Mouse (Mus musculus) hindbrain, embryonic 15.5 days (tissue): ENCODE results near the gene Stum. TPM values are rescaled to one million over a fixed set of nuclear protein-coding genes. Genes with fewer than 3 reads are reported as not detected.

Source experiments
- ATAC-seq: fragments of 200-750 bp; cut with Nextera tagmentation; 2 replicates; pipeline ENCODE4 v1.8.0; 2017; ENCODE audit warnings: low read depth, moderate number of reproducible peaks, moderate TSS enrichment; ENCODE audit not compliant: low FRiP score
- H3K27ac ChIP-seq: fragments of 300-500 bp; sonication (generic); replicated peaks from 2 replicates; pipeline ENCODE4 v1.5.1; 2015; ENCODE audit warnings: mild to moderate bottlenecking, inconsistent platforms
- H3K27me3 ChIP-seq: fragments of 300-500 bp; sonication (generic); 2 replicates; pipeline ENCODE4 v1.6.1; 2015; ENCODE audit warnings: control low read depth, inconsistent platforms
- H3K36me3 ChIP-seq: fragments of 300-500 bp; sonication (generic); 2 replicates; pipeline ENCODE4 v1.6.1; 2015; ENCODE audit warnings: control low read depth, inconsistent platforms
- H3K4me1 ChIP-seq: fragments of 300-500 bp; sonication (generic); replicated peaks from 2 replicates; pipeline ENCODE4 v1.6.1; 2015; ENCODE audit warnings: control low read depth, inconsistent platforms
- H3K4me2 ChIP-seq: fragments of 300-500 bp; sonication (generic); 2 replicates; pipeline ENCODE4 v1.6.1; 2015; ENCODE audit warnings: moderate library complexity, mild to moderate bottlenecking, inconsistent platforms
- H3K4me3 ChIP-seq: fragments of 300-500 bp; sonication (generic); 2 replicates; pipeline ENCODE4 v1.5.1; 2015; ENCODE audit warnings: mild to moderate bottlenecking, inconsistent platforms
- H3K9ac ChIP-seq: fragments of 300-500 bp; sonication (generic); 2 replicates; pipeline ENCODE4 v1.6.1; 2015; ENCODE audit warnings: inconsistent platforms
- H3K9me3 ChIP-seq: fragments of 300-500 bp; sonication (generic); 2 replicates; pipeline ENCODE4 v1.6.1; 2016; ENCODE audit warnings: control low read depth, inconsistent platforms
- WGBS: fragments of 180-500 bp; shearing (Covaris S2); methylation state at CpG from one replicate; pipeline ENCODE4 v1.1.7; 2015; 5-methylcytosine and 5-hydroxymethylcytosine counted together
- polyA plus RNA-seq: library from polyadenylated mRNA; unstranded; fragments of >200 nt; fragmentation: Nextera tagmentation; extraction: Ambion mirVana; gene quantifications from 2 replicates; pipeline ENCODE4 v1.2.1, GENCODE M21; 2015

Stum gene
- polyA plus RNA-seq, 1 experiment from 2014 or later = 12.7 TPM

DNA sequence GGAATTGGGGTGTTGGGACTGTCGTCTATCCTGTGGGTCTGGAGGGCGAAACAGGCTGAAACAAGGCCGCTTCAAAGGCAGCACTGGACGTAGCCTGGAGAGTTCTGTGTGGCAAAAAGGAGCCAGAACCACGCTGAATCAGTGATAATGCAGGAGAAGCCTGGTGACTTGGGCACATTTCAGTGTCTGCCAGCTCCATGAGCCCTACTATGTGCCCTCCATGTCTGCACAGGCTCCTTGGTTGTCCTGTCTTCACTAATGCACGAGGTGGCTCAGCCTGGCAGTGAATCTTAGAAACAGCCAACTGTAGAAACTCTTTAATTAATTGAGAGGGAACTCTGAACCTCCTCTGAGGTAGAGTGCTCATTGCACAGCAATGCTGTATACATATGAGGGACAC, 56.9 kb downstream of the Stum start:
- H3K27ac ChIP-seq = no peak overlapping the region
- ATAC-seq = no peak
- peaks cover 13% of the 10 kb centered on the region for H3K4me1 ChIP-seq
- no peak overlapping the region for H3K9ac ChIP-seq
- H3K36me3 ChIP-seq = no peaks in the 10 kb centered on the region
- H3K9me3 ChIP-seq = no peaks in the 10 kb centered on the region
- H3K4me2 ChIP-seq = no peak overlapping the region
- H3K27me3 ChIP-seq = no peaks in the 10 kb centered on the region; the same call in 1 of the 2 replicates
- H3K4me3 ChIP-seq = no peak overlapping the region
- WGBS = 80% methylated on average over 6 of the region's 6 CpGs

DNA sequence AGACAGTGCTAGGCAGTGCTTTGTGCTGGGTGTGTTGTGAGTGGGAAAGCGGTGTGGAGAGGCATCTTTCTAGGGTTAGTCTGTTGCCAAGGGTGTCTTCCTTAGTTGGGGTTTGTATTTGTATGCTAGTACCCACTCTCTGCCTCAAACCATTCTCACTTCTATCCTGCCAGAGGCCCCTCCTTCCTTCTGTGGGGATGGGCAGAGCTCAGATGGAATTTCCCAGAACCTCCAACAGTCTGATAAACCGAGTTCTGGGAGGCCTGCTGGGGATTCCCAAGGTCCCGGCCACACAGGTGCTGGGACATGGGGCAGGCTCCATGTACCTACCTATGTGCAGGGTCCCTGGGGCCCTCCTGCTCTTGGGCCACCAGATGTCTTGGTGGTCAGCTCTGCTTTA, 59.4 kb downstream of the Stum start:
- no peak overlapping the region for H3K4me3 ChIP-seq
- H3K9me3 ChIP-seq = no peaks in the 10 kb centered on the region
- no peaks in the 10 kb centered on the region for H3K36me3 ChIP-seq
- no peak overlapping the region for H3K9ac ChIP-seq
- peaks cover 25% of the 10 kb centered on the region for H3K4me1 ChIP-seq
- H3K27me3 ChIP-seq = no peaks in the 10 kb centered on the region; the same call in 1 of the 2 replicates
- no peak overlapping the region for H3K27ac ChIP-seq
- H3K4me2 ChIP-seq = no peak overlapping the region
- ATAC-seq = no peak
- WGBS = 85% methylated on average over 3 of the region's 3 CpGs

DNA sequence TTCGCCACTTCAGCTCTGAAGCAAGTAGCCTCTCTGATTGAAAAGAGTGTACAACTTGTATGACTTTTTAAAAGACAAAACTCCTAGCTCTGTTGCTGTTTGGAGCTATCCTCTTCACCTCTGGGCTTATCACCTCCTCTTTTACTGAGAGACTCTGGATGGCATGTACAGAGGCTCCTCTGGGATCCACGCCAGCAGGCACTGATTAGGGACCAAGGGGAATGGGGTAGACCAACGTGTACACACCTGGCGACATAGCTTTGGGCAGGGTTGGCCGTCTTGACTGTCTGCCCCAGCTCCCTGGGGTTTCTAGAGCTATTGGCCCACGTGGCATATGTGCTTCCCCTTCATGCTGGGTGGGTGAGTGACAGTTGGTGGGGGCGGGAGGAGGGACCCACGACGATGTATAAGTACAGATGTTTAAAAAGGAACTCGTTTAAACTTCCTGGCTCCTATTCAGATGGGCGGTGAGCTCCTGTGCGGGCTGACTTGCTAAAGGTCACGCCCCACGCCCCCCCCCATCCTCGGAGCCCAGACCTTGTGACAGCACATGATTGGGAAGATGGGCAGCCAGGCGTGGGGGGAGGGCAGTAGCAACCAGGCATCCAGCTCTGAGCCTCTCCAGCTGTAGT, 60.2 kb downstream of the Stum start:
- no peak overlapping the region for H3K27ac ChIP-seq
- WGBS = 55% methylated on average over 16 of the region's 16 CpGs
- peaks cover 23% of the 10 kb centered on the region for H3K4me1 ChIP-seq
- H3K4me2 ChIP-seq = no peak overlapping the region
- no peak overlapping the region for H3K4me3 ChIP-seq
- H3K27me3 ChIP-seq = no peaks in the 10 kb centered on the region; the same call in 1 of the 2 replicates
- no peaks in the 10 kb centered on the region for H3K9me3 ChIP-seq
- no peaks in the 10 kb centered on the region for H3K36me3 ChIP-seq
- no peak for ATAC-seq
- H3K9ac ChIP-seq = no peak overlapping the region

GRCm38 (mm10) chr1:180422076-180422828, 61.1 kb downstream of the Stum start:
- Histone ChIP-seq H3K4me3 (no peak overlapping the region), H3K4me2 (0 out of 2 replicates have a peak overlapping the region, but pooled peaks have one; percentile 33), H3K9me3 (no peaks in the 10 kb centered on the region), H3K27me3 (no peaks in the 10 kb centered on the region; the same call in 1 of the 2 replicates), H3K27ac (0 out of 2 replicates have a peak overlapping the region, but pooled peaks have one; percentile 56), H3K4me1 (peaks cover 19% of the 10 kb centered on the region), H3K9ac (0 out of 2 replicates have a peak overlapping the region, but pooled peaks have one; percentile 11), H3K36me3 (no peaks in the 10 kb centered on the region)
- 40% methylated on average over 11 of the region's 11 CpGs for WGBS
- 0 out of 2 replicates have a peak, but pooled peaks have one; percentile 33 for ATAC-seq

- Histone ChIP-seq H3K9ac (0 out of 2 replicates have a peak overlapping the region, but pooled peaks have one; percentile 11), H3K36me3 (no peaks in the 10 kb centered on the region), H3K9me3 (no peaks in the 10 kb centered on the region), H3K27me3 (no peaks in the 10 kb centered on the region; the same call in 1 of the 2 replicates), H3K4me1 (peaks cover 19% of the 10 kb centered on the region), H3K27ac (peak overlapping the region; percentile 56), H3K4me2 (peak overlapping the region; percentile 33), H3K4me3 (no peak overlapping the region)
- peak; percentile 29 for ATAC-seq
- 49% methylated on average over 25 of the region's 25 CpGs for WGBS
Measured at GRCm38 (mm10) chr1:180421165-180421909, 62.0 kb downstream of the Stum start.

- Histone ChIP-seq H3K27ac (peak overlapping the region; percentile 56), H3K27me3 (no peaks in the 10 kb centered on the region), H3K36me3 (no peaks in the 10 kb centered on the region), H3K4me1 (peaks cover 19% of the 10 kb centered on the region), H3K4me2 (peak overlapping the region; percentile 33), H3K9ac (0 out of 2 replicates have a peak overlapping the region, but pooled peaks have one; percentile 1), H3K9me3 (no peaks in the 10 kb centered on the region), H3K4me3 (no peak overlapping the region)
- peak; percentile 89 for ATAC-seq
- WGBS = 17% methylated on average over 8 of the region's 8 CpGs
Measured at GRCm38 (mm10) chr1:180420496-180421164, 62.7 kb downstream of the Stum start.

DNA sequence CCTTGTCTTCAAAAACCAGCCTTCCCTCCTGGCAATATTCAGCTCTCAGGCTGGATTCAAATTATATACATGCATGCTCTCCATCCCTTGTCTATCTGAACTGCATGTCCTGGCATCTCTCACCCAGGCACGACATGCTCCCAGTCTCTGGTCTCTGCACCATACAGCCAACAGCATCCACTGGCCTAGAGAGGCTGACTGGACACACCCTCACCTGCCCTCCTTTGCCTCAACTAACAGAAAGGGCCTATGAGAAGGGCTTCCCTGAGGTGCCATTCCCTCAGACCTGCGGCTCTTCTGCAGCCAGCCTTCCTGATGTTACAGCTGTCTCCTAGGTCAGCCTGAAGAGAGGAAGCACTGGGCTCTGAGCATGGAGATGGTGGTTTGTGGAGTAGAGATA, 64.2 kb downstream of the Stum start:
- Histone ChIP-seq H3K4me2 (no peak overlapping the region), H3K27me3 (no peaks in the 10 kb centered on the region), H3K9ac (no peak overlapping the region), H3K4me1 (peaks cover 19% of the 10 kb centered on the region), H3K36me3 (no peaks in the 10 kb centered on the region), H3K4me3 (no peak overlapping the region), H3K27ac (no peak overlapping the region), H3K9me3 (no peaks in the 10 kb centered on the region)
- no peak for ATAC-seq
- WGBS = 87% methylated on average over 2 of the region's 2 CpGs

GRCm38 (mm10) chr1:180417118-180417517, 66.2 kb downstream of the Stum start:
- H3K9me3 ChIP-seq = no peaks in the 10 kb centered on the region
- no peak overlapping the region for H3K4me2 ChIP-seq
- 69% methylated on average over 2 of the region's 2 CpGs for WGBS
- ATAC-seq = no peak
- H3K27me3 ChIP-seq = no peaks in the 10 kb centered on the region
- peaks cover 19% of the 10 kb centered on the region for H3K4me1 ChIP-seq
- no peak overlapping the region for H3K9ac ChIP-seq
- H3K27ac ChIP-seq = no peak overlapping the region
- H3K36me3 ChIP-seq = no peaks in the 10 kb centered on the region
- H3K4me3 ChIP-seq = no peak overlapping the region

- Histone ChIP-seq H3K9me3 (no peaks in the 10 kb centered on the region), H3K27me3 (no peaks in the 10 kb centered on the region), H3K36me3 (no peaks in the 10 kb centered on the region), H3K4me3 (no peak overlapping the region), H3K27ac (no peak overlapping the region), H3K4me1 (peaks cover 7% of the 10 kb centered on the region), H3K4me2 (no peak overlapping the region), H3K9ac (no peak overlapping the region)
- ATAC-seq = no peak
- WGBS = 91% methylated on average over 7 of the region's 7 CpGs
Measured at GRCm38 (mm10) chr1:180415836-180416235, 67.5 kb downstream of the Stum start.

DNA sequence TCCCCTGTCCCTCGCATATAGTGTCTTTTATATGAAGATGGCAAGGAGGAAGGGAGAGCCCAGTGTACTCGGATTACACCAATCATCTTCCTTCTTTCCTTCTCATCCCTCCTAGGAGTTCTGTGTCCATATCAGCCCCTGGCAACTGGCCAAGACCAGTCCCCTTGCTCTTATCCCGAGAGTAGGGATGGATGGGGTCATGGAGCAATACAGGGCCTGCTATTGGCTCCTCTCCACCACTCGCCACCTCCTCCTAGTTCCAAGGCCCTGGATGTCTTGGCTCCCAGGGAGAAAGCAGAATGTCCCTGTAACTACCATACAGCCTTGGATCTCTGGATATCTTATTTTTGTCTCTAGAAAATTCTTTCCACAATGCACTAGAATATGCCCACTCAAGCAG, 68.2 kb downstream of the Stum start:
- ATAC-seq = no peak
- no peak overlapping the region for H3K27ac ChIP-seq
- WGBS = 61% methylated on average over 4 of the region's 4 CpGs

GRCm38 (mm10) chr1:180410306-180410705, 73.0 kb downstream of the Stum start:
- Histone ChIP-seq H3K4me2 (no peak overlapping the region), H3K9ac (no peak overlapping the region), H3K36me3 (no peaks in the 10 kb centered on the region), H3K27ac (no peak overlapping the region), H3K27me3 (no peaks in the 10 kb centered on the region), H3K9me3 (no peaks in the 10 kb centered on the region), H3K4me1 (peaks cover 22% of the 10 kb centered on the region), H3K4me3 (no peak overlapping the region)
- WGBS = 73% methylated on average over 7 of the region's 7 CpGs
- ATAC-seq = no peak

More for the DNA sequence above, 68.2 kb downstream of the Stum start:
- no peaks in the 10 kb centered on the region; the same call in 1 of the 2 replicates for H3K4me1 ChIP-seq
- H3K36me3 ChIP-seq = no peaks in the 10 kb centered on the region
- no peak overlapping the region for H3K9ac ChIP-seq
- no peak overlapping the region for H3K4me3 ChIP-seq
- H3K4me2 ChIP-seq = no peak overlapping the region
- no peaks in the 10 kb centered on the region for H3K9me3 ChIP-seq
- H3K27me3 ChIP-seq = no peaks in the 10 kb centered on the region
